Mouse (Mus musculus) kidney, adult 2 months (tissue): ENCODE results near the gene Tfap2a.

ENCODE experiments used
- CTCF ChIP-seq: fragments of 200-500 bp; conservative IDR thresholded peaks from 2 replicates; pipeline ENCODE4 v1.5.1; 2011; ENCODE audit warnings: low read depth, mild to moderate bottlenecking, control low read depth, low read length, moderate library complexity, mixed read lengths; ENCODE audit not compliant: insufficient read depth, insufficient read length
- POLR2A ChIP-seq: fragments of 200-500 bp; IDR thresholded peaks from one replicate; pipeline ENCODE4 v1.6.1; 2011; ENCODE audit warnings: low read depth, low read length, control low read depth

- TF ChIP-seq CTCF (no peak), POLR2A (no peak)
Measured at GRCm38 (mm10) chr13:40739901-40740300, 1.7 kb upstream of the Tfap2a start.
